Mouse (Mus musculus) forebrain, embryonic 14.5 days (tissue): Measurements from ENCODE around the gene Dnmt3a. TPM values are rescaled to one million over a fixed set of nuclear protein-coding genes. Genes with fewer than 3 reads are reported as not detected.

Experiments used
- ATAC-seq: fragments of 200-750 bp; cut with Nextera tagmentation; 2 replicates; pipeline ENCODE4 v1.8.0; 2017; ENCODE audit warnings: mild to moderate bottlenecking, moderate library complexity
- DNase-seq: peaks from one replicate; pipeline ENCODE4 v3.0.0-alpha.2; 2015; ENCODE audit warnings: low spot score
- H3K27ac ChIP-seq: fragments of 300-500 bp; sonication (generic); 2 replicates; pipeline ENCODE4 v1.5.1; 2014; ENCODE audit warnings: low read depth, mild to moderate bottlenecking, control low read depth, low read length, moderate library complexity
- H3K27me3 ChIP-seq: fragments of 300-500 bp; sonication (generic); replicated peaks from 2 replicates; pipeline ENCODE4 v1.6.1; 2014; ENCODE audit warnings: low read length, control low read depth, mixed read lengths; ENCODE audit not compliant: control insufficient read depth, insufficient read depth
- H3K36me3 ChIP-seq: fragments of 300-500 bp; sonication (generic); 2 replicates; pipeline ENCODE4 v1.6.1; 2014; ENCODE audit warnings: low read length, control low read depth; ENCODE audit not compliant: control insufficient read depth, insufficient read depth
- H3K4me1 ChIP-seq: fragments of 300-500 bp; sonication (generic); 2 replicates; pipeline ENCODE4 v1.6.1; 2014; ENCODE audit warnings: antibody characterized with exemption, low read length, control low read depth; ENCODE audit not compliant: control insufficient read depth, insufficient read depth
- H3K4me2 ChIP-seq: fragments of 300-500 bp; sonication (generic); 2 replicates; pipeline ENCODE4 v1.6.1; 2014; ENCODE audit warnings: mild to moderate bottlenecking, control low read depth, low read length
- H3K4me3 ChIP-seq: fragments of 300-500 bp; sonication (generic); 2 replicates; pipeline ENCODE4 v1.5.1; 2014; ENCODE audit warnings: low read depth, low read length, control low read depth
- H3K9ac ChIP-seq: fragments of 300-500 bp; sonication (generic); 2 replicates; pipeline ENCODE4 v1.6.1; 2014; ENCODE audit warnings: mild to moderate bottlenecking, low read length, control low read depth, moderate library complexity
- H3K9me3 ChIP-seq: fragments of 300-500 bp; sonication (generic); replicated peaks from 2 replicates; pipeline ENCODE4 v1.6.1; 2016; ENCODE audit warnings: low read length, control low read depth, mixed read lengths; ENCODE audit not compliant: control insufficient read depth
- WGBS: fragments of 180-500 bp; shearing (Covaris S2); extraction: QIAGEN DNeasy Blood & Tissue Kit; methylation state at CpG from one replicate; pipeline ENCODE4 v1.1.7; 2014; 5-methylcytosine and 5-hydroxymethylcytosine counted together
- polyA plus RNA-seq: library from polyadenylated mRNA; unstranded; fragments of >200 nt; fragmentation: Nextera tagmentation; extraction: Ambion mirVana; gene quantifications from 2 replicates; pipeline ENCODE4 v1.2.1, GENCODE M21; 2014

The Dnmt3a gene
- polyA plus RNA-seq, 1 experiment from 2014 or later, result 28.0 TPM

GRCm38 (mm10) chr12:3857773-3858172 lies 52.0 kb downstream of the Dnmt3a start:
- Histone ChIP-seq H3K4me3 (no peak overlapping the region), H3K9me3 (no peaks in the 10 kb centered on the region), H3K27ac (no peak overlapping the region), H3K27me3 (no peaks in the 10 kb centered on the region), H3K9ac (no peak overlapping the region), H3K4me2 (no peak overlapping the region), H3K4me1 (no peaks in the 10 kb centered on the region), H3K36me3 (peaks cover 13% of the 10 kb centered on the region)
- no peak for ATAC-seq
- no peak for DNase-seq
- 86% methylated on average over 9 of the region's 9 CpGs for WGBS

GRCm38 (mm10) chr12:3858754-3859153 lies 52.9 kb downstream of the Dnmt3a start:
- Histone ChIP-seq H3K27ac (no peak overlapping the region), H3K9me3 (no peaks in the 10 kb centered on the region), H3K36me3 (peaks cover 10% of the 10 kb centered on the region; the same call in 1 of the 2 replicates), H3K4me1 (no peaks in the 10 kb centered on the region), H3K4me2 (no peak overlapping the region), H3K27me3 (no peaks in the 10 kb centered on the region), H3K4me3 (no peak overlapping the region), H3K9ac (no peak overlapping the region)
- ATAC-seq, result no peak
- no peak for DNase-seq
- 98% methylated on average over 4 of the region's 4 CpGs for WGBS

GRCm38 (mm10) chr12:3859545-3859944 lies 53.7 kb downstream of the Dnmt3a start:
- peaks cover 10% of the 10 kb centered on the region; the same call in 1 of the 2 replicates for H3K36me3 ChIP-seq
- no peak overlapping the region for H3K4me2 ChIP-seq
- no peak overlapping the region for H3K9ac ChIP-seq
- H3K27ac ChIP-seq, result no peak overlapping the region
- ATAC-seq, result no peak
- no peaks in the 10 kb centered on the region for H3K4me1 ChIP-seq
- WGBS, result 77% methylated on average over 3 of the region's 3 CpGs
- no peak for DNase-seq
- no peak overlapping the region for H3K4me3 ChIP-seq
- no peaks in the 10 kb centered on the region for H3K27me3 ChIP-seq
- H3K9me3 ChIP-seq, result no peaks in the 10 kb centered on the region

- DNase-seq, result no peak
- Histone ChIP-seq H3K9ac (no peak overlapping the region), H3K9me3 (no peaks in the 10 kb centered on the region), H3K4me3 (no peak overlapping the region), H3K4me2 (no peak overlapping the region), H3K27ac (no peak overlapping the region), H3K27me3 (no peaks in the 10 kb centered on the region), H3K36me3 (peaks cover 10% of the 10 kb centered on the region; the same call in 1 of the 2 replicates), H3K4me1 (no peaks in the 10 kb centered on the region)
- 83% methylated on average over 5 of the region's 5 CpGs for WGBS
- ATAC-seq, result no peak
Measured at GRCm38 (mm10) chr12:3860005-3860404, 54.2 kb downstream of the Dnmt3a start.

GRCm38 (mm10) chr12:3861665-3862228 lies 55.9 kb downstream of the Dnmt3a start:
- DNase-seq (no peak), ATAC-seq (no peak)
- no peak overlapping the region for H3K27ac ChIP-seq
- H3K4me1 ChIP-seq, result 0 out of 2 replicates have a peak, but pooled peaks cover 4% of the 10 kb centered on the region
- no peaks in the 10 kb centered on the region for H3K9me3 ChIP-seq
- no peak overlapping the region for H3K4me3 ChIP-seq
- no peak overlapping the region for H3K9ac ChIP-seq
- no peak overlapping the region for H3K4me2 ChIP-seq
- 88% methylated on average over 4 of the region's 4 CpGs for WGBS
- H3K36me3 ChIP-seq, result peaks cover 15% of the 10 kb centered on the region
- no peaks in the 10 kb centered on the region for H3K27me3 ChIP-seq

- no peaks in the 10 kb centered on the region for H3K27me3 ChIP-seq
- H3K27ac ChIP-seq, result no peak overlapping the region
- no peak overlapping the region for H3K4me2 ChIP-seq
- peaks cover 15% of the 10 kb centered on the region for H3K36me3 ChIP-seq
- no peak for ATAC-seq
- 0 out of 2 replicates have a peak, but pooled peaks cover 4% of the 10 kb centered on the region for H3K4me1 ChIP-seq
- H3K9me3 ChIP-seq, result no peaks in the 10 kb centered on the region
- no peak for DNase-seq
- no peak overlapping the region for H3K9ac ChIP-seq
- 82% methylated on average over 6 of the region's 6 CpGs for WGBS
- no peak overlapping the region for H3K4me3 ChIP-seq
Measured at GRCm38 (mm10) chr12:3862253-3862652, 56.4 kb downstream of the Dnmt3a start.

GRCm38 (mm10) chr12:3864208-3864607 lies 58.4 kb downstream of the Dnmt3a start:
- peaks cover 28% of the 10 kb centered on the region for H3K36me3 ChIP-seq
- ATAC-seq (no peak), DNase-seq (no peak)
- H3K27me3 ChIP-seq, result no peaks in the 10 kb centered on the region
- H3K9me3 ChIP-seq, result no peaks in the 10 kb centered on the region
- no peak overlapping the region for H3K9ac ChIP-seq
- H3K4me1 ChIP-seq, result 0 out of 2 replicates have a peak, but pooled peaks cover 4% of the 10 kb centered on the region
- no peak overlapping the region for H3K4me3 ChIP-seq
- H3K4me2 ChIP-seq, result no peak overlapping the region
- no peak overlapping the region for H3K27ac ChIP-seq
- WGBS, result 94% methylated on average over 8 of the region's 8 CpGs

GRCm38 (mm10) chr12:3865594-3865993 lies 59.8 kb downstream of the Dnmt3a start:
- no peak for ATAC-seq
- Histone ChIP-seq H3K9me3 (no peaks in the 10 kb centered on the region), H3K4me1 (0 out of 2 replicates have a peak, but pooled peaks cover 4% of the 10 kb centered on the region), H3K4me2 (no peak overlapping the region), H3K36me3 (peaks cover 25% of the 10 kb centered on the region), H3K27ac (no peak overlapping the region), H3K9ac (no peak overlapping the region), H3K27me3 (no peaks in the 10 kb centered on the region), H3K4me3 (no peak overlapping the region)
- no peak for DNase-seq
- WGBS, result 98% methylated on average over 8 of the region's 8 CpGs

GRCm38 (mm10) chr12:3866654-3867370 lies 61.0 kb downstream of the Dnmt3a start:
- Histone ChIP-seq H3K9ac (no peak overlapping the region), H3K4me3 (no peak overlapping the region), H3K4me1 (peaks cover 9% of the 10 kb centered on the region), H3K9me3 (no peaks in the 10 kb centered on the region), H3K27ac (peak overlapping the region; percentile 48; the same call in 1 of the 2 replicates), H3K27me3 (no peaks in the 10 kb centered on the region), H3K36me3 (peaks cover 21% of the 10 kb centered on the region), H3K4me2 (no peak overlapping the region)
- WGBS, result 41% methylated on average over 12 of the region's 12 CpGs
- peak; percentile 84 for ATAC-seq
- peak; percentile 90 for DNase-seq
